Mouse (Mus musculus) ovary, postnatal 36 days (tissue): Measurements from ENCODE around the gene D1Ertd622e.

Experiments used
- DNase-seq: peaks from one replicate; pipeline ENCODE4 v3.0.0; 2022; ENCODE audit warnings: low spot score, mixed read lengths

The D1Ertd622e gene

GRCm38 (mm10) chr1:97580270-97580669 lies 81.6 kb downstream of the D1Ertd622e start:
- DNase-seq: no peak

DNA sequence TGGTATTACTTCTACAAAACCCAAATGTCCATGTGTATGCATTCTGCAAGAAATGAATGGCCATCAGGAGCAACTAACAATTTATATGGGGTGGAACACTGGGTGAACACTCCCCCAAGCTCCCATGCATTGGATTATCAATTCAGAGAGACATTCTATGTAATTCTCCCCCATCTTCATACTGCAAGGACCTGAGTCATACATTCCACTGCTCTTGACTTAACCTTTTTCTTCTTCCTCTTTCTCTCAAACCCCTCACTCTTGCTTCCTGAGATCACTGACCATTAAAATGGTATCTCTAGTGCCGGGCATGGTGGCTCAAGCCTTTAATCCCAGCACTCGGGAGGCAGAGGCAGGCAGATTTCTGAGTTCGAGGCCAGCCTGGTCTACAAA lies 83.9 kb downstream of the D1Ertd622e start:
- DNase-seq: no peak

GRCm38 (mm10) chr1:97577062-97578024 lies 84.5 kb downstream of the D1Ertd622e start:
- DNase-seq: no peak

DNA sequence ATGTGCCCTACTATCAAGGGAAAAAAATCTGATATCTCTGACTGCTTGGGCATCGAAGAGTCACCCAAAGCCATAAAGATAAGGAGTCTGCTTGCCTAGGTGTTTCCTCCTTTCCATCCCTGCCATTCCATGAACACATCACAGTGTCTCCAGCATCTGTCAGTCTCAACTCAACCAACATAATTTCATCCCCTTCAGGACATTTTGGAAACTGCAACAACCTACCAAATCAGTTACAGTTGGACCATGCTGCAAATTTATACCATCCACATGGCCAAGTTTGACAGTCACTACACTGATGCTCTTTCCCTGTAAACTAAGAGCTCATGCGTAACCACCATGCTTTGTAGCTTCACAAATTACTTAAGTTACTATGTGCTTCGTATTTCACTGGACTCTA lies 85.3 kb downstream of the D1Ertd622e start:
- DNase-seq: no peak

GRCm38 (mm10) chr1:97570814-97571213 lies 91.1 kb downstream of the D1Ertd622e start:
- DNase-seq: no peak

DNA sequence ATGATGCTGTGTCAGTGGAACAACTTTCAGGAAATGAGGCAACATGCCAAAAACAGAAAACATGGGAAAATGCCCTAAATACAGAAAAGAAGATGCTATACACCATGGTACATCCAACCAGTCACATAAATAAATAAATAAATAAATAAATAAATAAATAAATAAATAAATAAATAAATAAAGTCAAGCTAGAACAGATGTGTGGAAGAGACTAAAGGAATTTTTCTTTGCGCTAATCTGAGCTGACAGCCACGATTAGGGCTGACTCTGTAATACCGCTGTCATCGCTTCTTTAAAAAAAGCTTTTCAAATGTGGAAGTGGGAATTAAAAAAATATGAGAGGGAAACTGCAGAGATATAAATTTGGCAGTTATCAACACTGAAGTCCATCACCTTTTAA lies 93.9 kb downstream of the D1Ertd622e start:
- no peak for DNase-seq

- DNase-seq: no peak
These were observed 97.2 kb downstream of the D1Ertd622e start for GRCm38 (mm10) chr1:97564641-97565040.

GRCm38 (mm10) chr1:97562867-97563266 lies 99.0 kb downstream of the D1Ertd622e start:
- no peak for DNase-seq
